Mouse (Mus musculus) myocyte (in vitro differentiated cells): ENCODE data around the gene Fam171a2. TPM values are rescaled to one million over a fixed set of nuclear protein-coding genes. Genes with fewer than 3 reads are reported as not detected.

ENCODE experiments used
- H3K27me3 ChIP-seq: one replicate; pipeline ENCODE4 v1.6.1; 2011; ENCODE audit not compliant: control insufficient read depth, insufficient read depth, insufficient read length
- H3K36me3 ChIP-seq: one replicate; pipeline ENCODE4 v1.6.1; 2011; ENCODE audit not compliant: control insufficient read depth, insufficient read depth
- H3K4me2 ChIP-seq: one replicate; pipeline ENCODE4 v1.6.1; 2011; ENCODE audit warnings: low read depth, control low read depth
- H3K4me3 ChIP-seq: one replicate; pipeline ENCODE4 v1.5.1; 2011; ENCODE audit warnings: mild to moderate bottlenecking, control low read depth, moderate library complexity
- H3K79me2 ChIP-seq: one replicate; pipeline ENCODE4 v1.6.1; 2011; ENCODE audit not compliant: control insufficient read depth, insufficient read depth
- H3ac ChIP-seq: one replicate; pipeline ENCODE4 v1.6.1; 2011; ENCODE audit not compliant: control insufficient read depth, insufficient read length
- CEBPB ChIP-seq: IDR thresholded peaks from 2 replicates; pipeline ENCODE4 v1.6.1; 2011; ENCODE audit warnings: mild to moderate bottlenecking, moderate library complexity; ENCODE audit not compliant: poor library complexity, insufficient read depth, severe bottlenecking
- E2F4 ChIP-seq: IDR thresholded peaks from one replicate; pipeline ENCODE4 v1.6.1; 2011; ENCODE audit warnings: mild to moderate bottlenecking, control low read depth, moderate library complexity; ENCODE audit not compliant: insufficient read depth
- MAX ChIP-seq: IDR thresholded peaks from one replicate; pipeline ENCODE4 v1.6.1; 2011; ENCODE audit warnings: low read depth, mild to moderate bottlenecking, control low read depth
- MYOD1 ChIP-seq, 3 experiments: IDR thresholded peaks; one replicate each; pipeline ENCODE4 v1.6.1; 2011; ENCODE audit warnings: control low read depth in 2 of 3, low read depth in 2 of 3, mild to moderate bottlenecking in 2 of 3, moderate library complexity in 1 of 3; ENCODE audit not compliant: insufficient read length in 2 of 3, control insufficient read depth in 1 of 3
- MYOG ChIP-seq, 3 experiments: IDR thresholded peaks; one replicate each; pipeline ENCODE4 v1.6.1; 2011; ENCODE audit warnings: control low read depth in 2 of 3, low read depth in 2 of 3, mild to moderate bottlenecking in 2 of 3; ENCODE audit not compliant: insufficient read length in 2 of 3, control insufficient read depth in 1 of 3, insufficient read depth in 1 of 3
- POLR2A ChIP-seq: IDR thresholded peaks from one replicate; pipeline ENCODE4 v1.6.1; 2011; ENCODE audit warnings: low read depth, mild to moderate bottlenecking, control low read depth, moderate library complexity; ENCODE audit not compliant: insufficient read length
- POLR2AphosphoS2 ChIP-seq: IDR thresholded peaks from one replicate; pipeline ENCODE4 v1.6.1; 2011; ENCODE audit warnings: low read depth, control low read depth; ENCODE audit not compliant: insufficient read length
- REST ChIP-seq: IDR thresholded peaks from one replicate; pipeline ENCODE4 v1.6.1; 2011; ENCODE audit warnings: mild to moderate bottlenecking, control low read depth, moderate library complexity; ENCODE audit not compliant: insufficient read depth, insufficient read length
- SRF ChIP-seq: IDR thresholded peaks from one replicate; pipeline ENCODE4 v1.6.1; 2011; ENCODE audit warnings: low read depth; ENCODE audit not compliant: control insufficient read depth, insufficient read length
- TCF12 ChIP-seq: IDR thresholded peaks from one replicate; pipeline ENCODE4 v1.6.1; 2011; ENCODE audit warnings: mild to moderate bottlenecking, control low read depth; ENCODE audit not compliant: poor library complexity, insufficient read depth, severe bottlenecking
- TCF3 ChIP-seq: IDR thresholded peaks from one replicate; pipeline ENCODE4 v1.6.1; 2011; ENCODE audit warnings: low read depth, control low read depth; ENCODE audit not compliant: insufficient read length
- USF1 ChIP-seq: IDR thresholded peaks from one replicate; pipeline ENCODE4 v1.6.1; 2011; ENCODE audit warnings: low read depth, mild to moderate bottlenecking, control low read depth, moderate library complexity
- polyA plus RNA-seq: library from polyadenylated mRNA; unstranded; fragments of >200 nt; fragmentation: generic; extraction: Trizol; gene quantifications from one replicate; pipeline ENCODE4 v1.2.1, GENCODE M21; 2012; ENCODE audit warnings: missing spikeins

Gene Fam171a2
- polyA plus RNA-seq, 1 experiment: 162 TPM

GRCm38 (mm10) chr11:102400513-102401084 is 46.9 kb downstream of the Fam171a2 start:
- Histone ChIP-seq H3K4me3 (no peak overlapping the region), H3K36me3 (peaks cover 18% of the 10 kb centered on the region), H3ac (no peak overlapping the region), H3K79me2 (peaks cover 5% of the 10 kb centered on the region), H3K27me3 (no peaks in the 10 kb centered on the region), H3K4me2 (no peak overlapping the region)
- TF ChIP-seq REST: no peak
- peak; percentile 48 for TF ChIP-seq POLR2AphosphoS2

GRCm38 (mm10) chr11:102399610-102400072 is 47.8 kb downstream of the Fam171a2 start:
- Histone ChIP-seq H3ac (no peak overlapping the region), H3K79me2 (no peaks in the 10 kb centered on the region), H3K27me3 (no peaks in the 10 kb centered on the region), H3K4me2 (no peak overlapping the region), H3K4me3 (no peak overlapping the region), H3K36me3 (peaks cover 18% of the 10 kb centered on the region)
- TF ChIP-seq POLR2AphosphoS2 (peak; percentile 69), MYOD1 (IDR thresholded peaks at IDR 0.05; ENCODE audit: control insufficient read depth in 1 of 3, insufficient read length in 2 of 3, low read depth in 2 of 3) (no peak), TCF12 (no peak)

- Histone ChIP-seq H3ac (no peak overlapping the region), H3K27me3 (no peaks in the 10 kb centered on the region), H3K36me3 (peaks cover 18% of the 10 kb centered on the region), H3K4me2 (no peak overlapping the region), H3K79me2 (no peaks in the 10 kb centered on the region), H3K4me3 (no peak overlapping the region)
- TF ChIP-seq REST (no peak), MYOD1 (IDR thresholded peaks at IDR 0.05; ENCODE audit: control insufficient read depth in 1 of 3, insufficient read length in 2 of 3, low read depth in 2 of 3) (no peak), TCF12 (no peak), USF1 (no peak), TCF3 (no peak), MAX (no peak), POLR2AphosphoS2 (no peak), E2F4 (no peak), SRF (no peak), CEBPB (no peak)
Measured at GRCm38 (mm10) chr11:102399107-102399506, 48.4 kb downstream of the Fam171a2 start.

- no peak overlapping the region for H3ac ChIP-seq
- H3K4me3 ChIP-seq: no peak overlapping the region
- no peak overlapping the region for H3K4me2 ChIP-seq
- TF ChIP-seq MAX (no peak), POLR2AphosphoS2 (peak; percentile 5)
- H3K36me3 ChIP-seq: peaks cover 9% of the 10 kb centered on the region
- H3K79me2 ChIP-seq: no peaks in the 10 kb centered on the region
- H3K27me3 ChIP-seq: no peaks in the 10 kb centered on the region
Measured at GRCm38 (mm10) chr11:102398007-102398825, 49.3 kb downstream of the Fam171a2 start.

- Histone ChIP-seq H3K27me3 (no peaks in the 10 kb centered on the region), H3K36me3 (no peaks in the 10 kb centered on the region), H3ac (no peak overlapping the region), H3K4me2 (no peak overlapping the region), H3K79me2 (no peaks in the 10 kb centered on the region), H3K4me3 (no peak overlapping the region)
- peak in 1 of 3 experiments; percentile 38 for TF ChIP-seq MYOD1 (IDR thresholded peaks at IDR 0.05; ENCODE audit: control insufficient read depth in 1 of 3, insufficient read length in 2 of 3, low read depth in 2 of 3)
- no peak for TF ChIP-seq POLR2AphosphoS2
Measured at GRCm38 (mm10) chr11:102396671-102397141, 50.8 kb downstream of the Fam171a2 start.

- Histone ChIP-seq H3K36me3 (no peaks in the 10 kb centered on the region), H3K4me3 (no peak overlapping the region), H3K4me2 (no peak overlapping the region), H3K79me2 (no peaks in the 10 kb centered on the region), H3K27me3 (no peaks in the 10 kb centered on the region), H3ac (no peak overlapping the region)
- TF ChIP-seq MAX (no peak), USF1 (no peak), REST (no peak), TCF3 (no peak), CEBPB (no peak), SRF (no peak), POLR2AphosphoS2 (no peak), POLR2A (no peak), MYOG (IDR thresholded peaks at IDR 0.05; ENCODE audit: control insufficient read depth in 1 of 3, insufficient read depth in 1 of 3, insufficient read length in 2 of 3, low read depth in 2 of 3) (no peak), MYOD1 (IDR thresholded peaks at IDR 0.05; ENCODE audit: control insufficient read depth in 1 of 3, insufficient read length in 2 of 3, low read depth in 2 of 3) (no peak), TCF12 (no peak), E2F4 (no peak)
Measured at GRCm38 (mm10) chr11:102396263-102396662, 51.2 kb downstream of the Fam171a2 start.
